Mouse (Mus musculus) heart, postnatal 0 days (tissue): ENCODE measurements around the gene Defb36. TPM values are rescaled to one million over a fixed set of nuclear protein-coding genes. Genes with fewer than 3 reads are reported as not detected.

ENCODE experiments used
- ATAC-seq: fragments of 200-750 bp; cut with Nextera tagmentation; 2 replicates; pipeline ENCODE4 v1.8.0; 2017; ENCODE audit warnings: low read depth, moderate number of reproducible peaks, moderate library complexity; ENCODE audit not compliant: insufficient read depth
- DNase-seq: peaks from one replicate; pipeline ENCODE4 v3.0.0-alpha.2; 2016; ENCODE audit warnings: low spot score
- H3K27ac ChIP-seq: fragments of 300-500 bp; sonication (generic); 2 replicates; pipeline ENCODE4 v1.5.1; 2014; ENCODE audit warnings: low read depth, mild to moderate bottlenecking
- H3K27me3 ChIP-seq: fragments of 300-500 bp; sonication (generic); 2 replicates; pipeline ENCODE4 v1.6.1; 2014; ENCODE audit warnings: low read length, mixed read lengths; ENCODE audit not compliant: control insufficient read depth, insufficient read depth
- H3K36me3 ChIP-seq: fragments of 300-500 bp; sonication (generic); replicated peaks from 2 replicates; pipeline ENCODE4 v1.6.1; 2014; ENCODE audit warnings: low read length, mixed read lengths; ENCODE audit not compliant: control insufficient read depth, insufficient read depth
- H3K4me1 ChIP-seq: fragments of 300-500 bp; sonication (generic); 2 replicates; pipeline ENCODE4 v1.6.1; 2014; ENCODE audit warnings: antibody characterized with exemption; ENCODE audit not compliant: control insufficient read depth, insufficient read depth
- H3K4me2 ChIP-seq: fragments of 300-500 bp; sonication (generic); 2 replicates; pipeline ENCODE4 v1.6.1; 2014; ENCODE audit warnings: low read depth, mild to moderate bottlenecking, low read length, moderate library complexity
- H3K4me3 ChIP-seq: fragments of 300-500 bp; sonication (generic); 2 replicates; pipeline ENCODE4 v1.5.1; 2014; ENCODE audit warnings: low read depth, low read length
- H3K9ac ChIP-seq: fragments of 300-500 bp; sonication (generic); replicated peaks from 2 replicates; pipeline ENCODE4 v1.6.1; 2014; ENCODE audit warnings: low read depth, low read length, mixed read lengths
- H3K9me3 ChIP-seq: fragments of 300-500 bp; sonication (generic); replicated peaks from 2 replicates; pipeline ENCODE4 v1.6.1; 2016; ENCODE audit warnings: low read length; ENCODE audit not compliant: control insufficient read depth
- CTCF ChIP-seq: IDR thresholded peaks from 2 replicates; pipeline ENCODE4 v1.5.1; 2016; ENCODE audit warnings: antibody characterized with exemption, control low read depth, low read depth
- EP300 ChIP-seq: IDR thresholded peaks from 2 replicates; pipeline ENCODE4 v1.6.1; 2016; ENCODE audit warnings: antibody characterized with exemption, low read depth
- whole genome bisulfite sequencing: fragments of 180-500 bp; shearing (Covaris S2); extraction: QIAGEN DNeasy Blood & Tissue Kit; methylation state at CpG from one replicate; pipeline ENCODE4 v1.1.7; 2014; 5-methylcytosine and 5-hydroxymethylcytosine counted together
- polyA plus RNA-seq: library from polyadenylated mRNA; unstranded; fragments of >200 nt; fragmentation: Nextera tagmentation; extraction: Ambion mirVana; gene quantifications from 2 replicates; pipeline ENCODE4 v1.2.1, GENCODE M21; 2015
- total RNA-seq: library from RNA; depleted of rRNA; stranded (reverse); fragments of >200 nt; gene quantifications from 2 replicates; pipeline ENCODE4 v1.2.3, GENCODE M21; 2014; ENCODE audit warnings: low replicate concordance

Defb36 gene
- total and polyA plus RNA-seq, 2 experiments from 2014 or later, result not detected

- Histone ChIP-seq H3K27ac (no peak overlapping the region), H3K4me2 (no peak overlapping the region), H3K9ac (no peak overlapping the region), H3K36me3 (no peaks in the 10 kb centered on the region), H3K4me1 (no peaks in the 10 kb centered on the region), H3K4me3 (no peak overlapping the region), H3K9me3 (no peaks in the 10 kb centered on the region), H3K27me3 (no peaks in the 10 kb centered on the region)
- WGBS, result 78% methylated on average over 8 of the region's 8 CpGs
- no peak for DNase-seq
- no peak for TF ChIP-seq EP300
- TF ChIP-seq CTCF, result no peak
- no peak for ATAC-seq
Measured at GRCm38 (mm10) chr2:152573484-152573883, 30.6 kb upstream of the Defb36 start.

DNA sequence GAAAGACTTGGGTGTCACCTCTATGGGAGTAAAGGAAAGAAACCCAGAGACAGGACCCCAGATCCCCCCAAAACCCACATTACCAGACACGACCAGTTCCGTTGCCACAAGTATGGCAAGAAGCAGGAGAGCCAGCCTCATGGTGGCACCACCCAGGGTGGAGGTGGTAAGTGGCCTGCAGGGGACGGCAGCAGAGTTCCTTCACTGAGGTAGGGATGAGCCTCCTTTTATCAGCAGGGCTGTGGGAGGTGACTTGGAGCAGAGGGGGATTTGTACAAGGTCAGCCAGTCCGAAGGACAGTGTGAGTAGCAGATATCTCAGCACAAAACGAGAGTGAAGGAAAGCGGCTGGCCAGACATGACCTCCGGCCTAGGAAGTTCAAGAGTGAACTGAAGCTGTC is 24.0 kb upstream of the Defb36 start, which contains the start of gene Defb19:
Gene Defb19, minus strand, starts transcription at position 206 of the 400 bp plus-strand sequence.
- WGBS, result 43% methylated on average over 7 of the region's 7 CpGs
- H3K9me3 ChIP-seq, result no peaks in the 10 kb centered on the region
- no peak within 1 kb of the TSS for H3K9ac ChIP-seq
- no peaks in the 10 kb centered on the region for H3K36me3 ChIP-seq
- no peak within 1 kb of the TSS for H3K4me2 ChIP-seq
- DNase-seq (no peak), ATAC-seq (no peak)
- no peak within 1 kb of the TSS for H3K27ac ChIP-seq
- no peak within 1 kb of the TSS for H3K4me3 ChIP-seq
- H3K4me1 ChIP-seq, result 0 out of 2 replicates have a peak, but pooled peaks cover 4% of the 10 kb centered on the region
- TF ChIP-seq CTCF (no peak), EP300 (no peak)
- 0 out of 2 replicates have a peak, but pooled peaks cover 2% of the 10 kb centered on the region for H3K27me3 ChIP-seq

DNA sequence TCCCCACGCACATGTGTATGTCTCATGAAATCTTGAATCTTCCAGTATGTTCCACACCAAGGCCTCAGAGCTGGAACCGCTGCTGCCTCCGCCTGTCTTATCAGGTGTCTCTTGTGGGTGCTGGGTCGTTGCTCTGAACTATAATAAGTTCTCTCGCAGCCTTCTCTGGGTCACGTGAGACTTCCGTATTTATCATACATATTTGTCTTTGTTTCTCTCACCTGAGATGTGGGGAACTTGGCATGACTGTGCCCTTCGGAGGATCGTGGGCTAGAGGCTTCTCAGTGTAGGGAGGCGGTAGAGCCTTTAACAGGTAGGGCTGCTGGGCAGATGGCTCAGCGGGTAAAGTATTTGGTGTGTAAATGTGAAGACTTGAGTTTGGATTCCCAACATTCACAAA is 23.5 kb upstream of the Defb36 start:
- H3K4me2 ChIP-seq, result no peak overlapping the region
- no peak for DNase-seq
- H3K4me3 ChIP-seq, result no peak overlapping the region

DNA sequence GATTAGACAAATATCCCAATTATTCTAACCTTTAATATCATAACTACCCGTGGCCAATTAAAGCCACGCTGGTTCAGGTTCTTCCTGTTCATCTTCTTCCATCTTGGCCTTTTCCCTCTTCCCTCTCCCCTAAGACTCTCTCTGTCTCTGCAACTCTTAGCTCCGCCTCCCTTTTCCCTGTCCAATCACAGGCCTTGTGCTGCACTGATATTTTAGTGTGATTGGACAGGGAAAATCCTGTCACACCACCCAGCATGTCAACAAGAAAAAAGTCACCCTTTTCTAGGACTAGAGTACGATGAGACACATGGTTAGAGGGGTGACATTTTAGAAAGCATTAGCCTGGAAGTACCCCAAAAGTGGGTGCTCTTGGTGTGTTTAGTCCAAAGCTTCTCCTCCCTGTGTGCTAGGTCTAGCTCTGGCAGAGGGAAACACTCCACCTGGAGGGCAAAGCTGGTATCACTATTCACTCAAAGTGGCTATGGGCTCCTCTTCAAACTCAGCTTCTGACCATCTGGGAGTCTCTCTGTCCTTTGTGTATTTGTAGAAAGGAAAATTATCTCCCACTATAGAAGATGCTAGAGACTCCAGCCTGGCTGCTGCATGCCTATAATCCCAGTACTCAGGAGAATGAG is 17.1 kb upstream of the Defb36 start:
- Histone ChIP-seq H3K9me3 (no peaks in the 10 kb centered on the region), H3K9ac (no peak overlapping the region), H3K4me3 (no peak overlapping the region), H3K4me2 (no peak overlapping the region), H3K27ac (no peak overlapping the region), H3K36me3 (no peaks in the 10 kb centered on the region), H3K4me1 (no peaks in the 10 kb centered on the region), H3K27me3 (0 out of 2 replicates have a peak, but pooled peaks cover 2% of the 10 kb centered on the region)
- no peak for DNase-seq
- no peak for ATAC-seq
- 70% methylated on average over 4 of the region's 4 CpGs for WGBS
- TF ChIP-seq EP300 (no peak), CTCF (peak; percentile 55)

More for the DNA sequence above, 23.5 kb upstream of the Defb36 start:
- Histone ChIP-seq H3K9me3 (no peaks in the 10 kb centered on the region), H3K4me1 (0 out of 2 replicates have a peak, but pooled peaks cover 4% of the 10 kb centered on the region), H3K27me3 (0 out of 2 replicates have a peak, but pooled peaks cover 2% of the 10 kb centered on the region), H3K9ac (no peak overlapping the region), H3K27ac (no peak overlapping the region), H3K36me3 (no peaks in the 10 kb centered on the region)
- 45% methylated on average over 11 of the region's 11 CpGs for WGBS
- TF ChIP-seq CTCF, result no peak
- TF ChIP-seq EP300, result no peak
- ATAC-seq, result no peak

DNA sequence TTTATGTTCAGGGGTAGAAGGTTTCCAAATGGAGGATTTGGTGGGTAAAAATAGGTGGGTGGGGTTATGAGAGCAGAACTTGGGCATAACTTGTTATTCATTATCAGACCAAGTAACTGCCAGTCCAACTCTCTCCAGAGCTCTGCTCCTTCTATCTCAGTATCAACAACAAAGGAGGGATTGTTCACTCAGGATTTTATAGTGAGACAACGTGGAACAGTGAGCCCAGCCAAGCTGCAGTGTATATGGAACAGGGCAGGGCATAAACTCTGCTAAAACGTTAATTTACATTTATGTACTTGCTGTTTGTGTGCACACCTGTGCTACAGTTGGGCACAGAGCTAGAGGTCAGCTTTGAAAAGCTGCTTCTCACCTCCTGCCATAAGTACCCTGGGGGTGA is 15.7 kb upstream of the Defb36 start:
- Histone ChIP-seq H3K27ac (no peak overlapping the region), H3K9me3 (no peaks in the 10 kb centered on the region), H3K27me3 (0 out of 2 replicates have a peak, but pooled peaks cover 2% of the 10 kb centered on the region), H3K4me3 (no peak overlapping the region), H3K4me2 (no peak overlapping the region), H3K36me3 (no peaks in the 10 kb centered on the region), H3K9ac (no peak overlapping the region), H3K4me1 (no peaks in the 10 kb centered on the region)
- TF ChIP-seq EP300, result no peak
- TF ChIP-seq CTCF, result no peak
- no peak for DNase-seq
- ATAC-seq, result no peak
- WGBS, result 41% methylated on average over 2 of the region's 2 CpGs

GRCm38 (mm10) chr2:152589021-152589420 is 15.1 kb upstream of the Defb36 start:
- Histone ChIP-seq H3K27me3 (0 out of 2 replicates have a peak, but pooled peaks cover under 1% of the 10 kb centered on the region), H3K9ac (no peak overlapping the region), H3K4me1 (no peaks in the 10 kb centered on the region), H3K4me3 (no peak overlapping the region), H3K36me3 (no peaks in the 10 kb centered on the region), H3K9me3 (no peaks in the 10 kb centered on the region), H3K27ac (no peak overlapping the region), H3K4me2 (no peak overlapping the region)
- WGBS, result 59% methylated on average over 6 of the region's 6 CpGs
- TF ChIP-seq CTCF, result no peak
- TF ChIP-seq EP300, result no peak
- ATAC-seq (no peak), DNase-seq (no peak)
